In the genomic region with DNA sequence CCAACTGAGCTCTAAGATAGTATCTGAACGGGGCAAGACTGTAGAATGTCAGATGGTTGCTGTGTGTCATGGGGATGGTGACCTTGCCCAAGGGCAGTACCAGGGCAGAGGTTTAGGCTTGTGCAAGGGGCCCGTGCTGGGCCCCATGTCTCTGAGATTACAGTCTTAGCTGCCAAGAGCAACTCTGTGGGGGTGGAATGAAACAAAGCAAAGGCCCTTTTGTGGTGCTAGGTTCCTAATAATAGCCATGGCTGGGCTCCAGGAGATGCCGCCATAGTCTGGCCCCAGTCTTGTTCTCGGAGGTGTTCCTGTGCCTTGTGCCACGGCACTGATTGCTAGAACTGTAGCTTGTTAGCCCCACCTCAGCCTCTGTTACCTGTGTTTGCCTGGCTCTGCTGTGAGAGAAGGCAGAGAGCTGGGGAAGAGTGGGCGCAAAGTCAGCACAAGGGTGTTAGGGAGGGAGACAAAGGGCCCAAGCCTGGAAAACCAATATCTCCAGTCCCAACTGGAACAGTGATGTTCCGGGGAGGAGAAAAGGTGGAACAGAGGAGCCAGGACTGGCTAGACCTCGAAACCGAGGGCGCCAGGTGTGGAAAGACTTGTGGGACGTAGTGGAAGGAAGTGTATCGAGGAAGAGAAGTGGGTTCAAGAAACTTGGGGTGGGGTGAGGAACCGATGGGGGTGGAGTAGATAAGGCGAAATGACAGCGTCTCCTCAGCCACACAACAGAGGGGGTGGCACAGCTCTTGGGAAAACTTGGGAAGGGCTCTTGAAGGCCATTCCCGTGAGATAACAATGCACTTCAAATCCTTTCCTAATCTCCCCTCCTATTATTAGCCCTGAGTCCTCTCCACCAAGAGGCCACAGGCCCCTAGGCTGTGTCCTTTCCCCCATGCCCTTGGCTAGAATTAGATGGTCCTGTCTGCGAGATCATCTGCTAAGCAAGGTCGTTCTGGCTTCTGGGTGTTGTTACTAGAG, we compare ENCODE assay signal across 11 mouse cellular contexts. TPM values are rescaled to one million over a fixed set of nuclear protein-coding genes. Genes with fewer than 3 reads are reported as not detected.
A peak's percentile ranks its signal among the peaks of the same experiment; 100 is the strongest.
DNase-seq lines count a peak whose midpoint lies in the region; ATAC-seq and TF ChIP-seq lines count a peak whose summit lies in the region.
"Had no signal": no experiment of that assay in that cellular context is flagged by ENCODE, and none has a peak within 500 bp of the region (broad histone marks: within the 10 kb centered on the region; RNA-seq: fewer than 3 reads in every experiment).

No protein-coding gene starts in this region.

- H3K27me3 ChIP-seq in embryonic facial prominence, embryonic 12.5 days = no peaks in the 10 kb centered on the region
- H3K27me3 ChIP-seq in heart, embryonic 14.5 days (ENCODE audit: control insufficient read depth, insufficient read depth, low read length) = no peaks in the 10 kb centered on the region
- H3K27me3 ChIP-seq: liver, embryonic 13.5 days had no signal

- no peak overlapping the region for H3K4me2 ChIP-seq in embryonic facial prominence, embryonic 12.5 days (replicated peaks)
- peak overlapping the region; percentile 63 for H3K4me2 ChIP-seq in heart, embryonic 14.5 days (ENCODE audit: low read length)
- H3K4me2 ChIP-seq: liver, embryonic 13.5 days had no signal

- H3K4me3 ChIP-seq in layer of hippocampus, adult 2 months = no peak overlapping the region
- H3K4me3 ChIP-seq in embryonic facial prominence, embryonic 12.5 days = no peak overlapping the region
- H3K4me3 ChIP-seq in heart, embryonic 14.5 days (ENCODE audit: control insufficient read depth in 1 of 2, insufficient read depth in 1 of 2, low read depth in 1 of 2, low read length in 2 of 2) = peak overlapping the region; percentile 13 to 35; a peak in 3 of 4 replicates
- H3K4me3 ChIP-seq: liver, embryonic 13.5 days had no signal

- H3K36me3 ChIP-seq in embryonic facial prominence, embryonic 12.5 days = no peaks in the 10 kb centered on the region
- H3K36me3 ChIP-seq in heart, embryonic 14.5 days (ENCODE audit: control insufficient read depth, insufficient read depth, low read length) = peaks cover 8% of the 10 kb centered on the region; the same call in 1 of the 2 replicates
- H3K36me3 ChIP-seq: liver, embryonic 13.5 days had no signal

- no peak for TF ChIP-seq CTCF in layer of hippocampus, adult 2 months (conservative IDR thresholded peaks at IDR 0.05)

- no peaks in the 10 kb centered on the region for H3K9me3 ChIP-seq in embryonic facial prominence, embryonic 12.5 days
- peaks cover 3% of the 10 kb centered on the region; the same call in 1 of the 2 replicates for H3K9me3 ChIP-seq in heart, embryonic 14.5 days (ENCODE audit: control insufficient read depth, low read length)
- H3K9me3 ChIP-seq: liver, embryonic 13.5 days had no signal

- ATAC-seq in embryonic facial prominence, embryonic 12.5 days (ENCODE audit: insufficient number of reproducible peaks, insufficient read depth, low FRiP score, low TSS enrichment) = no peak
- peak; percentile 86 for ATAC-seq in heart, embryonic 14.5 days (ENCODE audit: insufficient number of reproducible peaks, insufficient read depth, low FRiP score, low read depth)
- peak; percentile 48; the same call in 1 of the 2 replicates for ATAC-seq in megakaryocyte-erythroid progenitor cell, adult 5-6 weeks (replicated peaks; ENCODE audit: low FRiP score, low TSS enrichment, poor library complexity, severe bottlenecking)
- ATAC-seq in cerebellum, adult (ENCODE audit: insufficient number of reproducible peaks, low FRiP score, low TSS enrichment) = no peak
- ATAC-seq: Patski had no signal

- H3K27ac ChIP-seq in layer of hippocampus, adult 2 months = peak overlapping the region; percentile 43; the same call in 1 of the 2 replicates
- H3K27ac ChIP-seq in embryonic facial prominence, embryonic 12.5 days = peak overlapping the region; percentile 17; the same call in 1 of the 2 replicates
- peak overlapping the region; percentile 100 for H3K27ac ChIP-seq in heart, embryonic 14.5 days (replicated peaks in 1 of 2; ENCODE audit: control insufficient read depth in 1 of 2, insufficient read depth in 1 of 2, low read depth in 2 of 2, low read length in 2 of 2)
- H3K27ac ChIP-seq: liver, embryonic 13.5 days had no signal

- peaks cover 10% of the 10 kb centered on the region; the same call in 1 of the 2 replicates for H3K4me1 ChIP-seq in embryonic facial prominence, embryonic 12.5 days
- H3K4me1 ChIP-seq in heart, embryonic 14.5 days (ENCODE audit: control insufficient read depth in 2 of 2, insufficient read depth in 2 of 2, low read length in 2 of 2) = peaks cover 38 to 46% of the 10 kb centered on the region in 2 experiments

- H3K9ac ChIP-seq in embryonic facial prominence, embryonic 12.5 days = no peak overlapping the region
- peak overlapping the region; percentile 79 for H3K9ac ChIP-seq in heart, embryonic 14.5 days (ENCODE audit: low read length)
- H3K9ac ChIP-seq: liver, embryonic 13.5 days had no signal

- WGBS in embryonic facial prominence, embryonic 12.5 days = 76% methylated on average over 18 of the region's 18 CpGs
- 13% methylated on average over 18 of the region's 18 CpGs for whole genome bisulfite sequencing in heart, embryonic 14.5 days

- no peak for DNase-seq in layer of hippocampus, adult 2 months (ENCODE audit: low spot score in 2 of 2)
- DNase-seq in layer of hippocampus, adult 8-10 months (ENCODE audit: low spot score in 2 of 2) = no peak
- DNase-seq in thymus, postnatal 4 days = no peak
- DNase-seq in frontal cortex, postnatal 14 days (ENCODE audit: low spot score in 2 of 2) = no peak
- DNase-seq: liver, embryonic 13.5 days had no signal

RNA-seq across cellular contexts. Expression of gene Myh7, which starts 9.7 kb away (rescaled TPM):
- 1 to 10 TPM; 8.3 TPM for total RNA-seq in layer of hippocampus, adult 2 months (2021)
- total RNA-seq in layer of hippocampus, adult 8-10 months (2022) = 1 to 10 TPM; 6.0 to 10.0 (median 7.8) TPM
- 7.6 and 8.3 TPM in 2 replicates for polyA plus RNA-seq in embryonic facial prominence, embryonic 12.5 days (2016; fragmentation: Nextera tagmentation; extraction: Ambion mirVana)
- polyA plus RNA-seq in heart, embryonic 14.5 days (2014; fragmentation: Nextera tagmentation; extraction: Ambion mirVana) = 5,319 and 5,796 TPM in 2 replicates
- not detected in 2 replicates for total RNA-seq in megakaryocyte-erythroid progenitor cell, adult 5-6 weeks (2014; fragmentation: Nextera tagmentation)
- not detected in 2 replicates for total RNA-seq in megakaryocyte-erythroid progenitor cell, adult 5-6 weeks (2017)

RNA-seq across cellular contexts. Expression of gene Ngdn, which starts 11.1 kb away (rescaled TPM):
- total RNA-seq in layer of hippocampus, adult 2 months (2021) = 10 to 100 TPM; 30.3 to 34.9 TPM
- 10 to 100 TPM; 32.5 to 39.5 (median 34.1) TPM for total RNA-seq in layer of hippocampus, adult 8-10 months (2022)
- 79.9 and 81.3 TPM in 2 replicates for polyA plus RNA-seq in embryonic facial prominence, embryonic 12.5 days (2016; fragmentation: Nextera tagmentation; extraction: Ambion mirVana)
- polyA plus RNA-seq in heart, embryonic 14.5 days (2014; fragmentation: Nextera tagmentation; extraction: Ambion mirVana) = 53.8 and 54.9 TPM in 2 replicates
- total RNA-seq in megakaryocyte-erythroid progenitor cell, adult 5-6 weeks (2014; fragmentation: Nextera tagmentation) = 63.6 and 71.5 TPM in 2 replicates
- total RNA-seq in megakaryocyte-erythroid progenitor cell, adult 5-6 weeks (2017) = 53.4 and 64.6 TPM in 2 replicates

RNA-seq across cellular contexts. Expression of gene Gm17428, which starts 27.4 kb away (rescaled TPM):
- not detected for total RNA-seq in layer of hippocampus, adult 2 months (2021)
- not detected for total RNA-seq in layer of hippocampus, adult 8-10 months (2022)
- not detected in 2 replicates for polyA plus RNA-seq in embryonic facial prominence, embryonic 12.5 days (2016; fragmentation: Nextera tagmentation; extraction: Ambion mirVana)
- not detected in 2 replicates for polyA plus RNA-seq in heart, embryonic 14.5 days (2014; fragmentation: Nextera tagmentation; extraction: Ambion mirVana)
- not detected in 2 replicates for total RNA-seq in megakaryocyte-erythroid progenitor cell, adult 5-6 weeks (2014; fragmentation: Nextera tagmentation)
- not detected in 2 replicates for total RNA-seq in megakaryocyte-erythroid progenitor cell, adult 5-6 weeks (2017)
- polyA plus RNA-seq: liver, embryonic 13.5 days; neural tube, embryonic 14.5 days; Patski had no signal

RNA-seq across cellular contexts. Expression of gene Myh6, which starts 37.4 kb away (rescaled TPM):
- total RNA-seq in layer of hippocampus, adult 2 months (2021) = 1 to 10 TPM; 2.5 to 3.0 TPM
- total RNA-seq in layer of hippocampus, adult 8-10 months (2022) = 1 to 10 TPM; 1.7 to 5.4 (median 2.6) TPM
- polyA plus RNA-seq in embryonic facial prominence, embryonic 12.5 days (2016; fragmentation: Nextera tagmentation; extraction: Ambion mirVana) = 2.2 and 3.2 TPM in 2 replicates
- 2,542 and 2,728 TPM in 2 replicates for polyA plus RNA-seq in heart, embryonic 14.5 days (2014; fragmentation: Nextera tagmentation; extraction: Ambion mirVana)
- not detected in 2 replicates for total RNA-seq in megakaryocyte-erythroid progenitor cell, adult 5-6 weeks (2014; fragmentation: Nextera tagmentation)
- not detected in 2 replicates for total RNA-seq in megakaryocyte-erythroid progenitor cell, adult 5-6 weeks (2017)

Comparison
In these comparisons a context has a peak if more than half of its experiments do, and no peak if none do; other contexts are left out.
1. H3K27ac ChIP-seq: peak in every context shown above with its lines; median percentile 100 in heart, embryonic 14.5 days; 43 in layer of hippocampus, adult 2 months; 17 in embryonic facial prominence, embryonic 12.5 days.
2. H3K4me3 ChIP-seq: peak in heart, embryonic 14.5 days (2 of 2); none in layer of hippocampus, adult 2 months (single experiment) and embryonic facial prominence, embryonic 12.5 days (single experiment).
3. ATAC-seq: peak in heart, embryonic 14.5 days (single experiment) and megakaryocyte-erythroid progenitor cell, adult 5-6 weeks (single experiment); none in embryonic facial prominence, embryonic 12.5 days (single experiment) and cerebellum, adult (single experiment).
4. RNA of gene Myh7, which starts 9.7 kb away (total RNA-seq): 8.3 TPM in layer of hippocampus, adult 2 months and 6.0 to 10.0 TPM in layer of hippocampus, adult 8-10 months; not detected in megakaryocyte-erythroid progenitor cell, adult 5-6 weeks; every median in the first group is over 4 times any median in the second.